Mouse (Mus musculus): ENCODE data around the gene Gpr132.
"Not testable (repeated sequence)": the region's sequence is repeated elsewhere in the genome, so short reads cannot be mapped to it uniquely, and the experiment has no call there.

Gene Gpr132

GRCm38 (mm10) chr12:112828501-112829243 lies 39.4 kb downstream of the Gpr132 start:
- in situ Hi-C loops (cut with MboI; ENCODE audit: unreplicated experiment in 2 of 2): no loop called here

GRCm38 (mm10) chr12:112825901-112826300 lies 42.1 kb downstream of the Gpr132 start:
- in situ Hi-C loops (cut with MboI; ENCODE audit: unreplicated experiment in 2 of 2): no loop called here

GRCm38 (mm10) chr12:112823221-112823620 lies 44.8 kb downstream of the Gpr132 start:
- in situ Hi-C loops (cut with MboI; ENCODE audit: unreplicated experiment in 2 of 2): no loop called here

- in situ Hi-C loops (cut with MboI; ENCODE audit: unreplicated experiment in 2 of 2): no loop called here
Observed at GRCm38 (mm10) chr12:112822676-112823075, 45.4 kb downstream of the Gpr132 start.

- in situ Hi-C loops (cut with MboI; ENCODE audit: unreplicated experiment in 2 of 2): no loop called here
Observed at GRCm38 (mm10) chr12:112821974-112822373, 46.1 kb downstream of the Gpr132 start.

- in situ Hi-C loops (cut with MboI; ENCODE audit: unreplicated experiment in 2 of 2): no loop called here
Observed at GRCm38 (mm10) chr12:112821216-112821615, 46.8 kb downstream of the Gpr132 start.

GRCm38 (mm10) chr12:112820401-112820999 lies 47.5 kb downstream of the Gpr132 start:
- in situ Hi-C loops (cut with MboI; ENCODE audit: unreplicated experiment in 2 of 2): no loop called here

GRCm38 (mm10) chr12:112819057-112819662 lies 48.9 kb downstream of the Gpr132 start:
- in situ Hi-C loops (cut with MboI; ENCODE audit: unreplicated experiment in 2 of 2): no loop called here

- in situ Hi-C loops (cut with MboI; ENCODE audit: unreplicated experiment in 2 of 2): not testable (repeated sequence)
Observed at GRCm38 (mm10) chr12:112816866-112817265, 51.2 kb downstream of the Gpr132 start.

- in situ Hi-C loops (cut with MboI; ENCODE audit: unreplicated experiment in 2 of 2): no loop called here
Observed at GRCm38 (mm10) chr12:112816294-112816693, 51.7 kb downstream of the Gpr132 start.

GRCm38 (mm10) chr12:112814682-112815470 lies 53.2 kb downstream of the Gpr132 start:
- in situ Hi-C loops (cut with MboI; ENCODE audit: unreplicated experiment in 2 of 2): no loop called here

GRCm38 (mm10) chr12:112813370-112813769 lies 54.7 kb downstream of the Gpr132 start:
- in situ Hi-C loops (cut with MboI; ENCODE audit: unreplicated experiment in 2 of 2): no loop called here

GRCm38 (mm10) chr12:112810092-112810885 lies 57.7 kb downstream of the Gpr132 start:
- in situ Hi-C loops (cut with MboI; ENCODE audit: unreplicated experiment in 2 of 2): no loop called here

- in situ Hi-C loops (cut with MboI; ENCODE audit: unreplicated experiment in 2 of 2): loop anchor here in 1 of 2 experiments (5.0 kb wide), 1 partner anchor 33 kb away; no protein-coding TSS in a partner anchor
Observed at GRCm38 (mm10) chr12:112809641-112810040, 58.4 kb downstream of the Gpr132 start.

GRCm38 (mm10) chr12:112808587-112809364 lies 59.3 kb downstream of the Gpr132 start, which contains the start of gene Clba1:
Clba1 (plus strand) TSS chr12:112808937.
- in situ Hi-C loops (cut with MboI; ENCODE audit: unreplicated experiment in 2 of 2): loop anchor here in 1 of 2 experiments (5.0 kb wide), 1 partner anchor 34 kb away; no protein-coding TSS in a partner anchor

- in situ Hi-C loops (cut with MboI; ENCODE audit: unreplicated experiment in 2 of 2): loop anchor here in 1 of 2 experiments (5.0 kb wide), 1 partner anchor 34 kb away; no protein-coding TSS in a partner anchor
Observed at GRCm38 (mm10) chr12:112808212-112808586, 59.8 kb downstream of the Gpr132 start.

GRCm38 (mm10) chr12:112807796-112808195 lies 60.2 kb downstream of the Gpr132 start:
- in situ Hi-C loops (cut with MboI; ENCODE audit: unreplicated experiment in 2 of 2): loop anchor here in 1 of 2 experiments (5.0 kb wide), 1 partner anchor 35 kb away; no protein-coding TSS in a partner anchor

- in situ Hi-C loops (cut with MboI; ENCODE audit: unreplicated experiment in 2 of 2): loop anchor here in 1 of 2 experiments (5.0 kb wide), 1 partner anchor 36 kb away; no protein-coding TSS in a partner anchor
Observed at GRCm38 (mm10) chr12:112806044-112806443, 62.0 kb downstream of the Gpr132 start.

- in situ Hi-C loops (cut with MboI; ENCODE audit: unreplicated experiment in 2 of 2): no loop called here
Observed at GRCm38 (mm10) chr12:112804046-112804445, 64.0 kb downstream of the Gpr132 start.
